Mouse (Mus musculus) cerebellum, adult 9-10 months (tissue): ENCODE results near the gene Rab5a.

ENCODE experiments used
- DNase-seq: peaks from one replicate; pipeline ENCODE4 v3.0.0; 2022

Gene Rab5a

GRCm38 (mm10) chr17:53543591-53544324 lies 64.7 kb downstream of the Rab5a start:
- DNase-seq = peak; percentile 18

GRCm38 (mm10) chr17:53551306-53552299 lies 72.6 kb downstream of the Rab5a start:
- DNase-seq = no peak

- DNase-seq = peak; percentile 8
Observed at GRCm38 (mm10) chr17:53554088-53554487, 75.1 kb downstream of the Rab5a start.

- no peak for DNase-seq
Observed at GRCm38 (mm10) chr17:53554813-53555212, 75.8 kb downstream of the Rab5a start.
